Mouse (Mus musculus) G1E (cell line): ENCODE data around the gene Fosl2.

Experiments used
- CTCF ChIP-seq: IDR thresholded peaks from 2 replicates; pipeline ENCODE4 v1.5.1; 2012; ENCODE audit warnings: low read depth, low read length, inconsistent platforms, mixed read lengths
- GATA1 ChIP-seq: IDR thresholded peaks from 2 replicates; pipeline ENCODE4 v1.6.1; 2012; ENCODE audit warnings: borderline replicate concordance, low read length, inconsistent platforms, mixed read lengths

DNA sequence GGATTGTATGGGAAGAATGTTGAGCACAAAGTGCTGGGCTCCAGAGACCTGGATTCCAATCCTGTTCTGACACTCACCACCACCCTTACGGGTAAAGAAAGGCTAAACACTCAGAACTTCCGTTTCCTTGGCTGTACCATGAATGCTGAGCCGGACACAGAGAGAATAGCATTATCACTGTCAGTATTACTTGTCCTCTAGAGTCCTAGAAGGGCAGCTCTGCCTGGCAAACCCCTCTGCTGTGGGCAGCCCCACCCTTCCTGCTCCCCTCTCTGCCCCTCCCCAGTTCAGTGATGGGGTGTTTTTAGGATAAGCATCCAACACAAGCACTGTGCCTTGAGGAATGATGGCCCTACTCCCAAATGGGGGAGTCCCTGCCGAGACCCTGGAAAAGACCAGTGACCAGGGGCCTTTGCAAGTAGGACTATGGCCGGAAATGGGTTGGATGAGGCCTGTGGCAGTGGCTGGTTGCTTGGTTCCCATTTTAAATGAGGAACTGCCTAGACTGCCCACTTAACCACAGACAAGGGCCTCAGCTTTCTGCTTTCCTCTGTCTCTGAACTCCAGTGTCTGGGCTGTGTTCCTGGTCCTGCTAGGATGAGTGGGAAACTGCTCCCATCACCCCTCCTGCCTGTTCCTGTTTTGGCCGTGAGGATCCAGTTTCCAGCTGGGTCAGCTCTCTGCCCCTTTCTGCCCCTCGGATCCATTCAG is 23.2 kb upstream of the Fosl2 start:
- TF ChIP-seq CTCF, result no peak
- no peak for TF ChIP-seq GATA1
